Mouse (Mus musculus) Patski (cell line): ENCODE data around the gene Zfp180. TPM values are rescaled to one million over a fixed set of nuclear protein-coding genes. Genes with fewer than 3 reads are reported as not detected.
"Not testable (repeated sequence)": the region's sequence is repeated elsewhere in the genome, so short reads cannot be mapped to it uniquely, and the experiment has no call there.

Experiments used
- ATAC-seq: fragments of 100-300 bp; one replicate; pipeline ENCODE4 v1.8.0; 2021
- CTCF ChIA-PET: fragments of 350-600 bp; sonication (Branson Sonifier 250); formaldehyde crosslinking; loops from one replicate; lab custom pipeline; 2022; ENCODE audit warnings: inconsistent platforms; lab: Charles Lee
- POLR2A ChIA-PET: fragments of 350-600 bp; sonication (Branson Sonifier 250); formaldehyde crosslinking; loops from one replicate; lab custom pipeline; 2022; ENCODE audit warnings: antibody characterized with exemption, inconsistent platforms; lab: Charles Lee
- DNase-seq: peaks from one replicate; pipeline ENCODE4 v3.0.0-alpha.2; 2011; ENCODE audit warnings: low read depth, low spot score
- H3K27me3 ChIP-seq: fragments of 371-371 bp; one replicate; pipeline ENCODE4 v1.5.1; 2021
- CTCF ChIP-seq: fragments of 100-300 bp; IDR thresholded peaks from one replicate; pipeline ENCODE4 v1.5.1; 2021
- in situ Hi-C: fragments of 300-500 bp; cut with MboI; formaldehyde crosslinking; loops from 3 replicates; pipeline ENCODE4 v1.11.1; 2018; ENCODE audit warnings: low pct_unique_long_range_greater_than_20kb, mixed read lengths
- polyA plus RNA-seq: library from polyadenylated mRNA; unstranded; gene quantifications from one replicate; pipeline ENCODE4 v1.2.3, GENCODE M21; 2021

Zfp180 gene
- polyA plus RNA-seq = 16.2 TPM

GRCm38 (mm10) chr7:24081634-24082431 lies at the start of gene Zfp180:
TSS of gene Zfp180 (plus strand) at chr7:24081924.
- CTCF ChIA-PET = interaction anchor here (1.4 kb wide), 1 partner anchor 51 kb away, joined by 3 read pairs; the partner anchor contains the start of gene Zfp235
- in situ Hi-C loops = no loop called here
- TF ChIP-seq CTCF = no peak
- ATAC-seq = peak; percentile 92
- POLR2A ChIA-PET = interaction anchor here (0.6 to 0.8 kb wide), 2 partner anchors 216 to 303 kb away, joined by 3 to 4 read pairs; no protein-coding TSS in a partner anchor
- no peaks in the 10 kb centered on the region for H3K27me3 ChIP-seq
- peak; percentile 81 for DNase-seq

GRCm38 (mm10) chr7:24052660-24053304 lies 28.9 kb upstream of the Zfp180 start, which contains the start of gene Vmn1r183:
TSS of gene Vmn1r183 (plus strand) at chr7:24053254.
- no peak for TF ChIP-seq CTCF
- in situ Hi-C loops = no loop called here
- no peaks in the 10 kb centered on the region for H3K27me3 ChIP-seq
- DNase-seq = no peak
- no peak for ATAC-seq
- CTCF ChIA-PET = no interaction called here
- POLR2A ChIA-PET = no interaction called here

GRCm38 (mm10) chr7:24074424-24074823 lies 7.3 kb upstream of the Zfp180 start:
- POLR2A ChIA-PET, in situ Hi-C loops, ATAC-seq, H3K27me3 ChIP-seq, DNase-seq, CTCF ChIA-PET: not testable (repeated sequence)

- DNase-seq (peak; percentile 17), ATAC-seq (peak; percentile 36)
- in situ Hi-C loops = no loop called here
- no peak for TF ChIP-seq CTCF
- H3K27me3 ChIP-seq = no peaks in the 10 kb centered on the region
- POLR2A ChIA-PET = interaction anchor here (0.6 kb wide), 1 partner anchor 215 kb away, joined by 4 read pairs; no protein-coding TSS in a partner anchor
- CTCF ChIA-PET = no interaction called here
These were observed 922 bp downstream of the Zfp180 start for GRCm38 (mm10) chr7:24082457-24083235.

DNA sequence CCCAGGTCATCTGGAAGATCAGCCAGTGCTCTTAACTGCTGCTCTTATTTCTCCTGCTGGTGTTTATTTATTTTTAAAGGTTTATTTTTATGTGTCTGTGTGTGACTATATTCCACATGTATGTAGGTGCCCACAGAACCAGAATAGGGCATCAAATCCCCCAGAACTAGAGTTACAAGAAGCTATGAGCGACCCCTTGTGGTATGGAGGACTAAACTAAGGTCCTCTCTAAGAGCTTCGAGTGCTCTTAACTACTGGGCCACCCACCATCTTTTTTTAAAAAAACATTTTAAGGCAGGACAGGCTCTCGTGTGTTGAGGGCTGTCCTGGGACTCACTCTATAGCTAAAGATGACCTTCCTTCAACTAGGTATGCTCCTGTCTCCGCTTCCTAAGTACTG lies 5.1 kb downstream of the Zfp180 start:
- TF ChIP-seq CTCF = no peak
- no peak for DNase-seq
- in situ Hi-C loops = no loop called here
- ATAC-seq = no peak
- ChIA-PET POLR2A (no interaction called here), CTCF (no interaction called here)
- H3K27me3 ChIP-seq = no peaks in the 10 kb centered on the region

DNA sequence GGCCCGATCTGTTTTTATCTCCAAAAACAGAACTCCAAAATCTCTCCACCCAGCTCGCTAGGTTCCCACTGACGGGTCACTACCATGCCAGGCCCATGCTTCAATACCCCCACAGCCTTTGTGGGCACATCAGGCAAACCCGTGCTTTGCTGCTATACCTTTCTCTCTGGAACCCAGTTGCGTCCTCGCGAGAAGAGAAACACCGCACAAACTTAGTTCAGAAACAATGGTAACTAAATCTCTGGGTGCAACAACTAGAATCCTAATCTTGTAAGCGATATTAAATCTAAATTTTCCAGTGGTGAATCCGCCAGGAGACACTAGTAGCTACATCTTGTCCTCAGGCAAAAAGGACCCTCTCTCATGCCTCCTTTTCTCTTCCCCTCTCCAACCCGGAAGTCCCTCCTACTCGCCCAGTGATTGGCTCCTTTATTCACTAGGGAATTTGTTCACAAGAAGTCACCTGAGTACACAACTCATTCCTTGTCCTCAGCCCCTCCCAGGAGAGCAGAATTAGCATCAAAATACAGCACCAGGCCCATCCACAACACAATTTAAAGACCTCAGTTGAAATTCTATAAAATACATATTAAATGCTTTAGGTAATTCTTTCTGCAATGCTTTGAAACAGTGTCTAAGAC lies 5.9 kb downstream of the Zfp180 start:
- DNase-seq = no peak
- CTCF ChIA-PET = no interaction called here
- POLR2A ChIA-PET = no interaction called here

DNA sequence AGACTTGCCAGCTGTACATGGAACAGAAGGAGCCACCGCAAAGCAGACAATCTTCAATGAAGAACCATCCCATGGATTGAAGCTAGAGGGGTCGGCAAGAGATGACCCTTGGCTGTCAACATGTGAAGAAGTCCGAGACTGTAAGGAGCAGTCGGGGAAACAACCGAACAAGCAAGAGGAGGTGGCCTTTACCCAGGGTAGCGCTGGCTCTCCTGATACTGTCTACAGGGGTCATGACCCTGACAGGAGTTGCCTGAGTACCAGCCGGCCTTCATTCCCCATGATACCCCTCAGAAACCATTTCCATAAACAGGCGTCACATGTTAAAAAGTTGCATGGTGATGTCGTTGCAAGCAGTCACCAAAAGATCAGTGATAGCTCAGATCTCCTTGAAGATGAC lies 22.7 kb downstream of the Zfp180 start:
- in situ Hi-C loops = no loop called here
- no peak for TF ChIP-seq CTCF
- no peak for ATAC-seq
- ChIA-PET POLR2A (no interaction called here), CTCF (no interaction called here)
- no peak for DNase-seq
- no peaks in the 10 kb centered on the region for H3K27me3 ChIP-seq

More for the DNA sequence above, 5.9 kb downstream of the Zfp180 start:
- no peaks in the 10 kb centered on the region for H3K27me3 ChIP-seq
- no peak for TF ChIP-seq CTCF
- in situ Hi-C loops = no loop called here
- ATAC-seq = no peak

DNA sequence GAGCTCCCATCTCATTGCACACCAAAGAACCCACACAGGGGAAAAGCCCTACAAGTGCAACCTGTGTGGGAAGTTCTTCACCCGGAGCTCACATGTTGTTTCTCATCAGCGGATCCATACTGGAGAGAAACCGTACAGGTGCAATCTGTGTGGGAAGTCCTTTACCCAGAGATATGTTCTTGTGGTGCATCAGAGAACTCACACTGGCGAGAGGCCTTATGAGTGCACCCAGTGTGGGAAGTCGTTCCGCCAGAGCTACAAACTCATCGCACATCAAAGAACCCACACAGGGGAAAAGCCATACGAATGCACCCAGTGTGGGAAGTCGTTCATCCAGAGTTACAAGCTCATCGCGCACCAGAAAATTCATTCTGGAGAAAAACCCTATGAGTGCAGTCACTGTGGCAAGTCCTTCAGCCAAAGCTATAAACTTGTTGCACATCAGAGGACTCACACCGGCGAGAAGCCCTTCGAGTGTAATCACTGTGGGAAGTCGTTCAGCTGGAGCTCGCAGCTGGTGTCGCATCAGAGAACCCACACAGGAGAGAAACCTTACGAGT lies 23.5 kb downstream of the Zfp180 start:
- in situ Hi-C loops = no loop called here
- no peak for DNase-seq
- CTCF ChIA-PET = no interaction called here
- no peak for TF ChIP-seq CTCF
- no peaks in the 10 kb centered on the region for H3K27me3 ChIP-seq
- POLR2A ChIA-PET = no interaction called here
- no peak for ATAC-seq

- no peak for DNase-seq
- no peak for TF ChIP-seq CTCF
- no peaks in the 10 kb centered on the region for H3K27me3 ChIP-seq
- ChIA-PET POLR2A (interaction anchor here (0.6 kb wide), 1 partner anchor 528 kb away, joined by 5 read pairs; no protein-coding TSS in a partner anchor), CTCF (no interaction called here)
- ATAC-seq = no peak
- in situ Hi-C loops = no loop called here
These were observed 29.1 kb downstream of the Zfp180 start for GRCm38 (mm10) chr7:24110839-24111238.

- ATAC-seq (peak; percentile 4), DNase-seq (no peak)
- POLR2A ChIA-PET = interaction anchor here (0.6 kb wide), 1 partner anchor 436 kb away, joined by 5 read pairs; no protein-coding TSS in a partner anchor
- in situ Hi-C loops = no loop called here
- TF ChIP-seq CTCF = no peak
- CTCF ChIA-PET = no interaction called here
- H3K27me3 ChIP-seq = no peaks in the 10 kb centered on the region
These were observed 30.0 kb downstream of the Zfp180 start for GRCm38 (mm10) chr7:24111772-24112155.
